Mouse (Mus musculus): ENCODE measurements around the gene Olfr551.
"Not testable (repeated sequence)": the region's sequence is repeated elsewhere in the genome, so short reads cannot be mapped to it uniquely, and the experiment has no call there.

Olfr551 gene

DNA sequence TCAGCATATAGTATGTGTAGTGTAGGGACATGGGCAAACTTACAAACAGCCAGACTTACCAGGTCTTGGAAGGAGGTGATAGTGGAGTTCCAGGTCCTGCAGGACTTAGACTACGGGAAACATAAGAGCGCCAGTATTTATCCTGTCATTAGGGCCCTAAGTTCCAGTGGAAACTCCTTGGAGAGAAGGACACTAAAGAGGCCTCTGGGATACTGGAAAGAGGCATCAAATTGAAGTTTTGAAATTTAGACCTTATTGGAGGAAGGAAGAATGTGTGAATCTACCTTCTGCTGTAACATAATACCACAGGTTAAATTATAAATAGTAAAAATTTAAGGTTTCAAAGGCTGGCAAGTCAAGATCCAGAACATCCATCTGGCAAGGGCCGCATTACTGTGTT, at the start of gene Olfr551:
Gene Olfr551, minus strand, starts transcription at position 101 of the 400 bp plus-strand sequence.
- no peak for DNase-seq

DNA sequence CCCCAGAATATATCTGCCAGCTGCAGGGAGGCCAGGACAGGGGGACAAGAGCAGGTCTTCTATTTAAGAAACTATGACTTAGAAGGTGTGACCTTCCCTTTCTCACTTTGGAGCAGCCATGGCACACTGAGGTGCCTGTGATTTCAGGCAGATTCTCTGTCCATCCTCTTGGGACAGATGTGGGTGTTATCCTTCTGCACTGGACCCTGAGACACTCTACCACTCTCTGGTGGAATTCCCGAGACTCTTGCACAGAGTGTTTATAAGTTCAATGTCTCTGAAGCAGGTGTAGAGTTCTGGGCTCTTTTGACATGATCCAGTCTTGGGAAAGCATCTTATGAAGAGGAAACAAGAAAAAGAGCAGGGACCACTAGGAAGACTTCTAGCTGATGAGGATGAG, 46.4 kb upstream of the Olfr551 start, which contains the start of gene Olfr554:
Gene Olfr554, plus strand, starts transcription at position 301 of the 400 bp plus-strand sequence.
- no peak for DNase-seq

DNA sequence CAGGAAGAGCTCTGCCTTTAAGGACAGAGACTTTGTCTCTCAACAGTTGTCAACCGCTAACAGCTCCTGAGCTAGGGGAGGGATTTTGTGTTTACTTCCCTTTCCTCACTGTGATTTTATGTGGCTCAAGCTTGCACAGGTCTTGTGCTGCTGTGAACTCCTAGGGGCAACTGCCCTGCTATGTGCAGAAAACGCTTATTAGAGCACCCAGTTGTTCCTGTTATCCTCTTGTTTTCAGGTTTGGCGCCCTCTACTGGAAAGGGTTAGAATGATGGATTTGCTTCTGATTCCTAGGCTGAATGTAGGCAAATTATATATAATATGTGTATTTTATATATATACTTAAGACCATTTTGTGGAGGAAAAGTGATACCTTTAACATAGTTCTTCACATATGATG, 45.0 kb upstream of the Olfr551 start:
- DNase-seq, result peak; percentile 75 to 77

DNA sequence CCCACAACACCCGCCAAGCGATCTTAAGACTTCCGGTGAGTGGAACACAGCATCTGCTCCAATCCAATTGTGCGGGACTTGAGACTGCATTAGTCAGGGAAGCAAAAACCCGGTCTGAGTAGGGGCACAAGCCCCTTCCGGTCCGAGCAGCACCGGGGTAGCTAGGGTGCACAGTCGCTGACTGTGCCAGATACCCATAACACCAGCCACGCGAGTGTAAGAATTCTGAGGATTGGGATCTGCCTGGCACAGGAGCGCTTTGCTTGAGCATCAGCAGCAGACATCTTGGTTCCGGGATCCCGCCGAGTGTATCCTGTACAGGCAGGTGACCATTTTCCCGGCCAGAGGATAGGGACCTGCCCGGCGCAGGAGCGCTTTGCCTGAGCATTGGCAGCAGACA, 28.7 kb upstream of the Olfr551 start:
- DNase-seq, result not testable (repeated sequence)

DNA sequence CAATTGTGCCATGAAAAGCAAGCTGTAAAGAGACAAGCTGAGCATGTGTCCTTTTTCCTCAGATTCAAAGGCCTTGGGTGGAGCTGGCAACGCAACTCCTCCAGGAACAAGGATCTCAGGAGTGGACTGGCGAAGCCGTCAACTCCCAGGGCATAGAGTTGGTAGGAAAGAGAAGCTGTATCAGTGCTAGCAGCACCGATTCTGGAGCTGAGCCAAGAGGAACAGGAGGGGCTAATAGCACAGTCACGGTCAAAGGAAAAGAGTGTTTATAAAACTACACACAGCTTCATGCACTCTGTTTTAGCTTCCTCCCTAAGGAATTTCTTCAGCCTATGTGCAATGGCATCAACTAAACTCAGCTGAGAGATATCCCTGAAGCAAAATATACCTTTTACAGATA, 27.9 kb upstream of the Olfr551 start:
- no peak for DNase-seq

DNA sequence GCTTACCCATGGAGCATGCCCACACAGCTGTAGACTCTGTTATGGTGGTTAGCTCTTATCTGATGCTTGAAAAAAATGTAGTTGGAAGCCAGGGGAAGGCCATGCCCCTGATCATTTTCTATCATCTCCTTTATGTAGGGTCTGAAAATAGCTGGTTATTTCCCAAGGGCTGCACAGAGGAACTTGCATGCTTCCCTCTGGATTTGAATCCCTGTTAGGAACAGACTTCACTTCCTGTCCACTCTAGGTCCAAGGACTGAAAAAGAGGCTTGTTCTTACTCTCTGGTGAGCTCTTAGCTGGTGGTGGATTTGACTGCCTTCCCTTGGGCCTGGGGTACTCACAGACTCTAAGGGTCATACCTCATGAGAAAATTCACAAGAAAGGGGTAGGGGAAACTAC, 26.4 kb upstream of the Olfr551 start, which contains the start of gene Olfr553:
Gene Olfr553, minus strand, starts transcription at position 101 of the 400 bp plus-strand sequence.
- no peak for DNase-seq

DNA sequence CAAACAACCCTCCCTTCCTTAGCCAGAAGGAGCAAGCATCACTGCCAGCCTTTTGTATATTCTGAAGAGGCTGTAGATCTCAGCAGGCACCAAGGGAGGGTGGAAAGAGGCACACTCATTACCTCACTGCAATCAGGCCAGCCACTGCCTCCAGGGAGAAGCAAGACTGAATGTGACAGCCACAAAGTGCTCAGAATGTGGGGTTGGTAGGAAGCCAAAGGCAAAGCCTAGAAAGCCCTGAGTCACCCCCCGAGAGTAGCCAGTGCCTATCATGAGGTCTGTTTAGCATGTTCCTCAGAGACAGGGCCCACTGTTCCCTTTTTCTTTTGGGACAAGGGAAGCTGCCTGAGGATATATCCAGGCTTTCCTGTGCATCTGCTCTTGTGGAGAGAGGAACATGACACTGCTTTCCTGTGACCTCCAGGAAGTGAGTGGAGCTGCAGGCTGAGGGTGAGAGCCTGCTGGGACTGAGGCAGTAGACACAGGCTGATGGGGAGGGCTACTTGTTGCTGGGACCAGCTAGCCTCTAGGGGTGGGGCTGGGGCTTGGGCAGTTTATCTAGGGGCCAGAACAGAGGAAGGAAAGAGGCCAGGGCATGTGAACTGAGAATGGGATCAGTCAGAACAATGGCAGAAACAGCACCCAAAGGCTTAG, 5.8 kb upstream of the Olfr551 start, which contains the start of gene Olfr552:
Gene Olfr552, plus strand, starts transcription at position 393 of the 654 bp plus-strand sequence.
- DNase-seq, result no peak

DNA sequence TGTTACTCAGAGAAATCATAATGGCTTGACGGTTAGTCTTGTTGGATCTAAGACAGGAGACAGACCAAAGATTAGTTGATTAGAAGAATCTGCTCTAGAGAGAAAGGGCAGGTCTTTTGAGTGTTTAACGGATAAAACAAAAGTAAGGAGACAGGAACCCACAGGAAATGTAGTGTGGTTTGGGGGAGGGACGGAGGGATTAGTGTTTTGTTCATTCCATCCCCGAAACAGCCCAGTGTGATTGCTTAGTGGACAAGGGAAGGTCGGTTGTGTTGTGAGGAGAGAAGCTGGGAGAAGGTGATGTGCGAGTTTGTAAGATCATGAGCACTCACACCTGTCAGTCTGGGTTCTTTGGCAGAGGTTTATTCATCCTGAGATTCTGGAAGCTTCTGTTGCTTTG, 15.7 kb downstream of the Olfr551 start:
- no peak for DNase-seq

DNA sequence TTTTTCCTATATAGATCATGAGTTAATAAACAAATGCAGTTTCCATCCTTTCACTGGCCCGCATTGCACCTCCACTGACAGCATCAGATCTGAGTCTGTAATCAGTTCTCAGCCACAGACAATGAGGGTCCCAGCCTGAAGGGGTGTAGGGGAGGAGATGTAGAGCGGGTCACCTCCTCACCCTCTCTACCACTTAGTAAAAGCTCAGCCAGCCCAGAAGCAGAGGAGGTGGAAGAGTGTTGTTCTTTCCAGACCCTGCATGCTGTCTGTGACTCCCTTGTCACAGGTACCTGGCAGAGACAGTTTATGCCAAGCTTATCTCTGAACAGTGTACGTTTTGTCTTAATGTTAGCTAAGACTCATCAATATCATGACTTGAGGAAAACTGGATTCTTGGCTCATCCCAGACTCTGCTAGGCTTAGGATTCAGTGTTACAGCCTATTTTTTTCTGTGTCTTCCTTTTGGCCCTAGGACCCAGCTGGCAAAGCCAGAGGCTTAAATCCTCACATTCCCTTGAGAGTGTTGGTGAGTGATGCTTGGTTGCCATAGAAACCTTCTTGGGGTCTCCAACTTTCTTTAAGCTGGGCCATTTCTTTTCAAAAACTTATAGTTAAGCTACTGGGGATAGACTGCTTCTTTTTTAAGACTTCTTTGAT, 18.4 kb downstream of the Olfr551 start:
- DNase-seq, result no peak

DNA sequence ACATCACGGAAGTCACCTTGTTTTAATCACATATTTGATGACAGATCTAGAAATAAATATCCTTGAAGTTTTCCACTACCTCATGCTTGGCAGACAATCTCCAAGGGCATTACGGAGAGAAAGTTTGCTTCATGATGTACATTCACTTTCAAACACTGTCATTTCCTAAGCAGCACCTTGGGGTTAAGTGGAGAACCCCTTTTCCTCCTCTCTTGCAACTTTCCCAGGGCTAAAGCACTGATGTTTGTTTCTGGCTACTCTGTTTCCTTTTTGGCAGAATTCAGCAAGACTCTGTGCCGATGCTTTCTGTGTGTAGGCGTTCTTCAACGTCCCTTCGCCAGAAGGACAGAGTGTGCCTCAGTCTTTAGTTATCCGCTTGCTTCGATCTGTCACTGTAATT, 20.5 kb downstream of the Olfr551 start, which contains the start of gene Olfr550:
Gene Olfr550, plus strand, starts transcription at position 301 of the 400 bp plus-strand sequence.
- no peak for DNase-seq

DNA sequence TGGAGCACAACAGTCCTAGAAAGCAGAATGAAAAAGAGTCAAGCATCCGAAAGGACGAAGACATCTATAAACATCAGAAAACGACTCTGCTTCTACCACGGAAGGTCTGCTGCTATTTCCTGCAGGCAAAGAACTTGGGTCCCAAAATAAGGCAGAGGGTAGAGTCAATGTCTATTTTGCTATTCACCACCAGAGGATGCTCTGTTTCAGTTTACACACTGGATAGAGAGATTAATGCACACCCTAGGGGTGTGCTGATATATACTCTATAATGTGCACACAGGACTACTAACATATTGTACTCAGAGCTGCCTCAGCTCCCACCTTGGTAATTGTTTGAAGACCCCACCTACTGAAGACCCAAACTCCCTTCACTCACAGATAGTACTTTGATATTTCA, 25.5 kb downstream of the Olfr551 start:
- DNase-seq, result no peak

DNA sequence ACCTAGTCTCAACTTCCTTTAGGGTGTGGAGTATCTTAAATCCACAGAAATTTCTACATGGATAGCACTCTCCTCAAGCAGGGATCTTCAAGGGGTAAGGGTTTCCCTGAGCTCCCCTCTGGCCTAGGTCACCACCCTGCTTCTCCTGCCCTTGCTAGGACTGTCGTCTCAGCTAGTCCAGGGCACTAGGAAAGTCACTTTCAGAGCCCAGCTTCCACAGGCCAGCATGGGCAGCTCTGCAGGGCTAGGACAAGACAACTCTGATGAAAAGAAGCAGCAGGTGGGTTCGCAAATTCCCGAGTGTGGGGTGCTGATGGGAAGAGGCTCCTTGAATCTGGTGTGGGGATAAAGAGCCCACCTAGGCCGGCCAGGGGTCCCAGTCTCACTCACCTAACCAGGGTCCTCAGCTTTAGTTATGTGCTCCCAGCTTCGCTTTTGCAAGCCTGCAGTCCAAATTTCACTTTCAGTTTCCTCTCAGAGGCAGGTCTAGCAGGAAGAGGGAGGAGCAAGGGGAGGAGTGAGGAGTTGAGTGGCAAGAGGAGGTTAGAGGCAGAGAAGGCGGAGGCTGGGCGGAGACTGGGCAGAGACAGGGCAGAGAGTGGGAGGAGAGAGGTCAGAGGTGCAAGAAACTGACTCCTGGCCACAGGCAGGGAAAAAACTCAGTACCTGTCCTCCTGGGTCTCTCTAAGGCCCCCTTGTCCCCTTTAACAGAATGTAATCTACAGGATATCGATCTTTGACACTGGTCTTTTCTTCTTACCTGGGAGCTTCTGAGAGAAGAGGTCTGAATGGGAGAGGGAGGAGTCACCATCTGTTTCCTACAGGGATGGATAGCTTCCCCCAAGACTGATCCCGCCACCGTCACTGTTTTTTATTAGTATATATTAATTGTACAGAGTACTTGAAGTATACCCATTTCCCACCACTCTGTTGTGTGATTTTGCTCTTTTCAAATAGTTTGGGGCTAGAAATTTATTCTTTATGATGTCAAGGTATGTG, 26.4 kb downstream of the Olfr551 start, which contains the start of gene Trim21:
Gene Trim21, minus strand, starts transcription at position 488 of the 999 bp plus-strand sequence.
- DNase-seq, result peak; percentile 87 to 90

DNA sequence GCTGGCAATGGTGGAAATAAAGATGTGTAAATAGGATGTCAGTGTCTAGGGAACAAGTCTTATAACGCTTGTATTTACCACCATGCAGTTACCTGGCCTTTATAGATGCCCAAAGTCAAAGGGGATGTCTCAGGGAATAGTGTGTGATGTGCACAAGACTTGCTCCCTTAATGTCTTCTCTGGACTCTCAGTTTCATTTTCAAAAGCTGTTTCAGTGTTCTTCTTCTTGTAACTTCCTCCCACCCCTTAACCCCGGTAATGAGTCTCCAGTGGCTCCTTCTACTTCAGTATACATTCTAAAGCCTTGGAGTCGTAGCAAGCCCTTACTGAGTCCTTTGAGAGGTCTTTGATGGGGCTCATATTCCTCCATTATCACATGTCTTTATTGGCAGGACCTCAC, 38.4 kb downstream of the Olfr551 start:
- no peak for DNase-seq

DNA sequence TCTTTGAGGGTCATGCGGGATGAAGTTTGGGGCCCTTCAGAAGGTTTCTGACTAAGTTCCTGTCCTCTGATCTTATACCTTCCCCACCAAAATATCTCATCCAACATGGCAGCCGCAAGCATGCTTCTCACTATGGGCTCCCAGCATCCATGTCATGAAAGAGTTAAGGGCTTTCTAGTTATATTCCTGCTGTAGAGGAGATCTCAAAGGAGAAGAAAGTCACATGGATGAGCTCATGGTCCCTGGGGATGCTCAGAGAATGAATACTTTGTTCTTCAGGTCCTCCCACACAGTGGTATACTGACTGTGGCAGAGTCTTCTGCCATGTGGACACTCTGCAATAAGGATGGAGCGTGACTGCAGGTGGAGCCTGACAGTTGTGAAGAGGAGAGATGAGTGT, 42.1 kb downstream of the Olfr551 start, which contains the start of gene Olfr549:
Gene Olfr549, plus strand, starts transcription at position 301 of the 400 bp plus-strand sequence.
- DNase-seq, result no peak

DNA sequence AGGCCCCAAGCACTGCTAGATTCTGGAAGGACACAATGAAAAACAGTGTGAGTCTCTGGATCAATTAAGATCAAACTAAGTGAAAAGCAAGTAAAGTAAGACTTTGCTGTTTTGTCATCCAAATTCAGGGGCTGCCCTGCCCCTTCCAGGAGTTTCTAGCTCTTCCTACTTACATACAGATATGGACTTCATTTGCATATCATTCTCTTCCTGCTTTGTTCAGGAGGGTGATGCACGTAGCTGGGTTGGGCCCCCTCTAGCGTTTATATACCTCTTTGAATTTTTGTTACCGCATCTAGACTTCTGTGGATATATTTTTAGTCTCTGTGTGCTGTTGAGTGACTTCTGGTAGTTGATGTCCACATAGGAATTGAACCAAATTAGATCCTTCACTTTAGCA, 50.4 kb downstream of the Olfr551 start:
- DNase-seq, result no peak

DNA sequence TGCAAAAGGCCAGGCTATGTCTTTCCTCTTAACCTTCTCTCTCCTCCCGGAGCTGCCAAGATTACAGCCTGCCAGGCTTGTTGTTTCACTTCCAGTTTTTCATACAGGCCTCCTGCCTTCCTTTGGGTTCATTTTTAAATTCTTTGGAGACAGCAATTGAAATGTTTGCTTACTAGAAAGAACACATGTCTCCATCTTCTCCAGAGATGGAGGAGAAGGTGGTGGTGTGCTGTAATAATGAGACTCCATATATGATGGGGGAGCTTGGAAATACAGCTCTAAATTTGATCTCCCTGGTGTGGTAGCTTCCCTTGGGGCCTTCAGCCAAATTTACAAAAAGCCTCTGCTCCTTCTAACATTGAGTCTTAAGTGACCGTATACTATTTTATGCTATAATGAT, 51.1 kb downstream of the Olfr551 start, which contains the start of gene Olfr548-ps1:
Gene Olfr548-ps1, plus strand, starts transcription at position 301 of the 400 bp plus-strand sequence.
- no peak for DNase-seq

DNA sequence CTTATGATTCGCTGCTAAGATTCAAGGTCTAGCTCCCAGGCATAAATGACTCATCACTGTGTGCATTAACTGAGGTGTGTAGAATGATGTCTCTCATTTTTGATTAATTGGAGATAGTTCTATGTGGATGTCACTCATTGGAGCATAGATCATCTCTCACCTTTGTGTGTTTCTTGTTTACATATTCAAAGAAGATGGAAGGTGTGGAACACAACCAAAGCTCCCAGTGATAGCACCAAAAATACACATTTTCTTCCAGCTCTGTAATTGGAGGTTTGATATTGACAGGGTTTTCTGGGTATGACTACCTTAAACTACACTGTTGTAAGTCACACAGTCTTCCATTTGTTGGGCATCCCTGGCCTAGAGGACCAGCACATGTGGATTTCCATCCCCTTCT, 57.2 kb downstream of the Olfr551 start, which contains the start of gene Olfr547:
Gene Olfr547, plus strand, starts transcription at position 301 of the 400 bp plus-strand sequence.
- DNase-seq, result no peak

Data from B cell, adult 2 months (primary cell).